Mouse (Mus musculus): Measurements from ENCODE around the gene P2ry2. TPM values are rescaled to one million over a fixed set of nuclear protein-coding genes. Genes with fewer than 3 reads are reported as not detected.

The P2ry2 gene
- total and polyA plus RNA-seq, 3 experiments, result 0.87 to 1.7 (median 1.4) TPM

GRCm38 (mm10) chr7:101059188-101059587, 46.5 kb upstream of the P2ry2 start (continued):
- TF ChIP-seq USF2 (conservative IDR thresholded peaks at IDR 0.05; ENCODE audit: low read depth, low read length) (no peak), ZC3H11A (IDR thresholded peaks at IDR 0.05; ENCODE audit: low read depth, low read length) (no peak), TBP (conservative IDR thresholded peaks at IDR 0.05; ENCODE audit: low read depth, low read length) (no peak), MAFK (IDR thresholded peaks at IDR 0.05; ENCODE audit: insufficient replicate concordance, low read length) (peak; percentile 64), BHLHE40 (IDR thresholded peaks at IDR 0.05; ENCODE audit: low read depth, low read length) (peak; percentile 83), JUND (conservative IDR thresholded peaks at IDR 0.05; ENCODE audit: low read depth, low read length) (peak; percentile 54), PAX5 (IDR thresholded peaks at IDR 0.05; ENCODE audit: low read length) (no peak), CHD1 (IDR thresholded peaks at IDR 0.05; ENCODE audit: low read depth, low read length) (no peak), MYC (IDR thresholded peaks at IDR 0.05; ENCODE audit: low read depth, low read length) (peak; percentile 82), MAZ (IDR thresholded peaks at IDR 0.05; ENCODE audit: low read depth, low read length) (peak; percentile 85), E2F4 (IDR thresholded peaks at IDR 0.05; ENCODE audit: insufficient replicate concordance, low read depth, low read length) (no peak), ETS1 (conservative IDR thresholded peaks at IDR 0.05; ENCODE audit: low read depth, low read length) (peak; percentile 84), ZKSCAN1 (IDR thresholded peaks at IDR 0.05; ENCODE audit: borderline replicate concordance, low read depth, low read length) (no peak), NRF1 (IDR thresholded peaks at IDR 0.05; ENCODE audit: low read depth, low read length) (no peak), JUN (IDR thresholded peaks at IDR 0.05; ENCODE audit: insufficient read depth, low read depth, low read length) (no peak), RCOR1 (conservative IDR thresholded peaks at IDR 0.05; ENCODE audit: low read depth, low read length) (peak; percentile 70; the same call in 1 of the 2 replicates), POLR2A (IDR thresholded peaks at IDR 0.05; ENCODE audit: low read depth, low read length) (no peak), RAD21 (IDR thresholded peaks at IDR 0.05; ENCODE audit: low read depth, low read length) (no peak; the same call in 1 of the 2 replicates), KAT2A (IDR thresholded peaks at IDR 0.05; ENCODE audit: insufficient replicate concordance, low read length) (0 out of 2 replicates have a peak, but pooled peaks have one; percentile 57), ZMIZ1 (IDR thresholded peaks at IDR 0.05; ENCODE audit: low read depth, low read length) (peak; percentile 46; the same call in 1 of the 2 replicates)

- H3K4me2 ChIP-seq (ENCODE audit: insufficient read depth, low read depth, poor library complexity, severe bottlenecking), result peak overlapping the region; percentile 44
- in situ Hi-C loops (cut with MboI; ENCODE audit: low pct_ligation_motif_present, low pct_unique_long_range_greater_than_20kb, low sequenced_read_pairs) (no loop called here), dilution Hi-C loops (cut with MboI; ENCODE audit: extremely low pct_ligation_motif_present, extremely low pct_unique_long_range_greater_than_20kb, low sequenced_read_pairs) (no loop called here)
- H3K9me3 ChIP-seq (replicated peaks; ENCODE audit: low read length), result peaks cover 5% of the 10 kb centered on the region
- H3K79me2 ChIP-seq (replicated peaks; ENCODE audit: control insufficient read depth, extremely low read depth, insufficient read depth, poor library complexity, severe bottlenecking), result no peaks in the 10 kb centered on the region
- DNase-seq (ENCODE audit: extremely low read depth), result peak; percentile 85
- peak overlapping the region; percentile 68 for H3K27ac ChIP-seq (ENCODE audit: insufficient read depth, low read depth)
- peaks cover 23 to 72% of the 10 kb centered on the region in 2 experiments for H3K4me1 ChIP-seq (ENCODE audit: control insufficient read depth in 1 of 2, insufficient read depth in 2 of 2)
- H3K9ac ChIP-seq (ENCODE audit: insufficient read depth, low read depth), result no peak overlapping the region
- H3K36me3 ChIP-seq (replicated peaks in 1 of 2; ENCODE audit: control insufficient read depth in 1 of 2, insufficient read depth in 1 of 2, low read length in 1 of 2), result no peaks in the 10 kb centered on the region
- no peaks in the 10 kb centered on the region for H3K27me3 ChIP-seq (replicated peaks)
- no peak overlapping the region for H3K4me3 ChIP-seq (replicated peaks in 1 of 3; ENCODE audit: low read depth in 2 of 3, low read length in 2 of 3, poor library complexity in 1 of 3)
- TF ChIP-seq ZKSCAN1 (IDR thresholded peaks at IDR 0.05; ENCODE audit: borderline replicate concordance, low read depth, low read length) (no peak), BHLHE40 (IDR thresholded peaks at IDR 0.05; ENCODE audit: low read depth, low read length) (peak; percentile 19; the same call in 1 of the 2 replicates), UBTF (IDR thresholded peaks at IDR 0.05; ENCODE audit: low read depth, low read length) (no peak), SMC3 (IDR thresholded peaks at IDR 0.05; ENCODE audit: low read depth, low read length) (no peak), TBP (conservative IDR thresholded peaks at IDR 0.05; ENCODE audit: low read depth, low read length) (no peak), MAFK (IDR thresholded peaks at IDR 0.05; ENCODE audit: insufficient replicate concordance, low read length) (0 out of 2 replicates have a peak, but pooled peaks have one; percentile 34), KAT2A (IDR thresholded peaks at IDR 0.05; ENCODE audit: insufficient replicate concordance, low read length) (no peak), ETS1 (conservative IDR thresholded peaks at IDR 0.05; ENCODE audit: low read depth, low read length) (peak; percentile 43), CHD2 (IDR thresholded peaks at IDR 0.05; ENCODE audit: low read length) (no peak; the same call in 1 of the 2 replicates), MXI1 (IDR thresholded peaks at IDR 0.05; ENCODE audit: low read depth, low read length) (no peak), HCFC1 (IDR thresholded peaks at IDR 0.05; ENCODE audit: low read depth, low read length) (no peak), POLR2AphosphoS2 (IDR thresholded peaks at IDR 0.05; ENCODE audit: low read depth, low read length) (no peak), MAZ (IDR thresholded peaks at IDR 0.05; ENCODE audit: low read depth, low read length) (no peak), ZMIZ1 (IDR thresholded peaks at IDR 0.05; ENCODE audit: low read depth, low read length) (no peak), EP300 (IDR thresholded peaks at IDR 0.05; ENCODE audit: low read length) (peak; percentile 85), NRF1 (IDR thresholded peaks at IDR 0.05; ENCODE audit: low read depth, low read length) (no peak), IRF4 (IDR thresholded peaks at IDR 0.05; ENCODE audit: low read depth, low read length) (no peak), ZNF384 (IDR thresholded peaks at IDR 0.05; ENCODE audit: low read depth, low read length) (peak; percentile 75), RAD21 (IDR thresholded peaks at IDR 0.05; ENCODE audit: low read depth, low read length) (no peak), USF1 (IDR thresholded peaks at IDR 0.05; ENCODE audit: low read depth, low read length) (no peak), PAX5 (IDR thresholded peaks at IDR 0.05; ENCODE audit: low read length) (no peak), TCF12 (IDR thresholded peaks at IDR 0.05; ENCODE audit: low read depth, low read length) (no peak), ZC3H11A (IDR thresholded peaks at IDR 0.05; ENCODE audit: low read depth, low read length) (no peak), ELF1 (IDR thresholded peaks at IDR 0.05; ENCODE audit: low read depth, low read length) (no peak), MAX (IDR thresholded peaks at IDR 0.05; ENCODE audit: low read length) (no peak), RCOR1 (conservative IDR thresholded peaks at IDR 0.05; ENCODE audit: low read depth, low read length) (0 out of 2 replicates have a peak, but pooled peaks have one; percentile 47), SIN3A (IDR thresholded peaks at IDR 0.05; ENCODE audit: low read length) (0 out of 2 replicates have a peak, but pooled peaks have one; percentile 42), E2F4 (IDR thresholded peaks at IDR 0.05; ENCODE audit: insufficient replicate concordance, low read depth, low read length) (no peak), JUND (conservative IDR thresholded peaks at IDR 0.05; ENCODE audit: low read depth, low read length) (no peak; the same call in 1 of the 2 replicates)
Observed at GRCm38 (mm10) chr7:101057309-101057708, 44.6 kb upstream of the P2ry2 start.
